Mouse (Mus musculus) cerebellum, adult 11-12 months (tissue): ENCODE measurements around the gene Myl4.
"Not testable (repeated sequence)": the region's sequence is repeated elsewhere in the genome, so short reads cannot be mapped to it uniquely, and the experiment has no call there.

Experiments used
- DNase-seq: peaks from one replicate; pipeline ENCODE4 v3.0.0; 2022

Gene Myl4

GRCm38 (mm10) chr11:104550406-104550974, at the start of gene Myl4, which contains the start of gene Cdc27:
Myl4 (plus strand) TSS chr11:104550663.
Cdc27 (minus strand) TSS chr11:104550620.
- DNase-seq: peak; percentile 97

- no peak for DNase-seq
Measured at GRCm38 (mm10) chr11:104508455-104508854, 42.0 kb upstream of the Myl4 start.

GRCm38 (mm10) chr11:104510606-104511005, 39.9 kb upstream of the Myl4 start:
- no peak for DNase-seq

- no peak for DNase-seq
Measured at GRCm38 (mm10) chr11:104512436-104512835, 38.0 kb upstream of the Myl4 start.

- DNase-seq: no peak
Measured at GRCm38 (mm10) chr11:104525935-104526334, 24.5 kb upstream of the Myl4 start.

- DNase-seq: no peak
Measured at GRCm38 (mm10) chr11:104536843-104537242, 13.6 kb upstream of the Myl4 start.

- no peak for DNase-seq
Measured at GRCm38 (mm10) chr11:104537945-104538555, 12.4 kb upstream of the Myl4 start.

- DNase-seq: no peak
Measured at GRCm38 (mm10) chr11:104539811-104540210, 10.7 kb upstream of the Myl4 start.

- DNase-seq: not testable (repeated sequence)
Measured at GRCm38 (mm10) chr11:104543337-104543736, 7.1 kb upstream of the Myl4 start.

- DNase-seq: no peak
Measured at GRCm38 (mm10) chr11:104544507-104544906, 6.0 kb upstream of the Myl4 start.

GRCm38 (mm10) chr11:104547502-104547901, 3.0 kb upstream of the Myl4 start:
- DNase-seq: no peak

GRCm38 (mm10) chr11:104549438-104550405, 741 bp upstream of the Myl4 start:
- DNase-seq: no peak

- DNase-seq: no peak
Measured at GRCm38 (mm10) chr11:104558065-104558464, 7.6 kb downstream of the Myl4 start.

GRCm38 (mm10) chr11:104558651-104559403, 8.4 kb downstream of the Myl4 start:
- DNase-seq: no peak

GRCm38 (mm10) chr11:104560971-104561370, 10.5 kb downstream of the Myl4 start:
- DNase-seq: no peak

- no peak for DNase-seq
Measured at GRCm38 (mm10) chr11:104563496-104563895, 13.0 kb downstream of the Myl4 start.

- no peak for DNase-seq
Measured at GRCm38 (mm10) chr11:104565172-104565571, 14.7 kb downstream of the Myl4 start.

- DNase-seq: no peak
Measured at GRCm38 (mm10) chr11:104566097-104566496, 15.6 kb downstream of the Myl4 start.

GRCm38 (mm10) chr11:104566796-104567195, 16.3 kb downstream of the Myl4 start:
- DNase-seq: no peak

- no peak for DNase-seq
Measured at GRCm38 (mm10) chr11:104567736-104568135, 17.3 kb downstream of the Myl4 start.

GRCm38 (mm10) chr11:104568326-104568725, 17.9 kb downstream of the Myl4 start:
- no peak for DNase-seq

GRCm38 (mm10) chr11:104570515-104570914, 20.1 kb downstream of the Myl4 start:
- not testable (repeated sequence) for DNase-seq

GRCm38 (mm10) chr11:104571373-104571772, 20.9 kb downstream of the Myl4 start:
- DNase-seq: peak; percentile 9
